Mouse (Mus musculus): ENCODE results near the gene Pam16.

DNA sequence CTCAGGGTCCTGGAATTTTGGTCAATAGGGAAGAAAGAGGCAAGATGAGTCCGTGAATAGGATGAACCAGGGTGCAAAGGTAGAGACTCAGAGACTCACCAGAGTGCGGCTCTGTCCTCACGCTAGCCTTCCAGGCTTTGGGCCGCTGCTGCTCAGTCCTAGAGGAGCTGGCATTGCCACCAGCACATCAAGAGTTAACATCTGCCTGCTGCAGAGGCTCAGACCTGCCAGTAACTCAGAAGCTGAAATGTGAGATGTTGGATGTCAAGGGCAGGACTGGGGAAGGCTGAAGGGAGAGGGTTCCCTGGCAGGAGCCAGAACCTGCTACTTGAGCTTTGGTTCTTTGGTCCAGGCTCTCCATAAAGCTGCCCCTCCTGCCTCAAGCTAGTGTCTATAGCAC, 54.1 kb downstream of the Pam16 start:
- TF ChIP-seq CTCF (conservative IDR thresholded peaks at IDR 0.05; ENCODE audit: low read length) (no peak), POU5F1 (IDR thresholded peaks at IDR 0.05; ENCODE audit: borderline replicate concordance, low read length) (no peak)
